Mouse (Mus musculus): Measurements from ENCODE around the gene Plce1. TPM values are rescaled to one million over a fixed set of nuclear protein-coding genes. Genes with fewer than 3 reads are reported as not detected.
A peak's percentile ranks its signal among the peaks of the same experiment; 100 is the strongest.

The Plce1 gene
- total RNA-seq, 2 experiments from 2014 or later, result 9.7 to 10.4 TPM

- no peak for DNase-seq
These were observed 109.0 kb downstream of the Plce1 start for GRCm38 (mm10) chr19:38589941-38590340.

GRCm38 (mm10) chr19:38592566-38593224 lies 111.8 kb downstream of the Plce1 start:
- DNase-seq, result no peak

GRCm38 (mm10) chr19:38593225-38593897 lies 112.5 kb downstream of the Plce1 start:
- DNase-seq, result no peak

GRCm38 (mm10) chr19:38596096-38596495 lies 115.2 kb downstream of the Plce1 start:
- no peak for DNase-seq

- no peak for DNase-seq
These were observed 116.5 kb downstream of the Plce1 start for GRCm38 (mm10) chr19:38597392-38597791.

GRCm38 (mm10) chr19:38599001-38599400 lies 118.1 kb downstream of the Plce1 start:
- DNase-seq, result no peak

GRCm38 (mm10) chr19:38601127-38601526 lies 120.2 kb downstream of the Plce1 start:
- DNase-seq, result no peak

GRCm38 (mm10) chr19:38602811-38603210 lies 121.9 kb downstream of the Plce1 start:
- no peak for DNase-seq

GRCm38 (mm10) chr19:38607236-38607635 lies 126.3 kb downstream of the Plce1 start:
- DNase-seq, result no peak

- DNase-seq, result no peak
These were observed 128.2 kb downstream of the Plce1 start for GRCm38 (mm10) chr19:38608951-38609654.

GRCm38 (mm10) chr19:38610291-38610690 lies 129.4 kb downstream of the Plce1 start:
- DNase-seq, result no peak

- no peak for DNase-seq
These were observed 129.9 kb downstream of the Plce1 start for GRCm38 (mm10) chr19:38610809-38611208.

- no peak for DNase-seq
These were observed 133.3 kb downstream of the Plce1 start for GRCm38 (mm10) chr19:38614067-38614675.

GRCm38 (mm10) chr19:38615356-38615755 lies 134.4 kb downstream of the Plce1 start:
- DNase-seq, result no peak

GRCm38 (mm10) chr19:38620134-38620533 lies 139.2 kb downstream of the Plce1 start:
- DNase-seq, result no peak

GRCm38 (mm10) chr19:38621546-38621945 lies 140.6 kb downstream of the Plce1 start:
- peak in 1 of 2 experiments; percentile 18 for DNase-seq

- no peak for DNase-seq
These were observed 145.5 kb downstream of the Plce1 start for GRCm38 (mm10) chr19:38626246-38627015.

GRCm38 (mm10) chr19:38627075-38627768 lies 146.3 kb downstream of the Plce1 start:
- no peak for DNase-seq

GRCm38 (mm10) chr19:38632251-38632650 lies 151.3 kb downstream of the Plce1 start:
- no peak for DNase-seq

GRCm38 (mm10) chr19:38633306-38633705 lies 152.4 kb downstream of the Plce1 start:
- no peak for DNase-seq

GRCm38 (mm10) chr19:38639050-38639449 lies 158.1 kb downstream of the Plce1 start:
- DNase-seq, result no peak

GRCm38 (mm10) chr19:38639805-38640204 lies 158.9 kb downstream of the Plce1 start:
- DNase-seq, result peak in 1 of 2 experiments; percentile 26
